Mouse (Mus musculus) frontal cortex, adult (tissue): ENCODE data around the gene Gm47289.

ENCODE experiments used
- ATAC-seq: cut with Nextera tagmentation; 2 replicates; pipeline ENCODE4 v1.9.2; 2017; ENCODE audit warnings: mild to moderate bottlenecking, moderate library complexity, mixed read lengths; ENCODE audit not compliant: low TSS enrichment

Gm47289 gene

GRCm38 (mm10) chr9:119158861-119159260, at the start of gene Gm47289:
TSS of gene Gm47289 (plus strand) at chr9:119159161.
- ATAC-seq, result no peak

GRCm38 (mm10) chr9:119109685-119110353, 49.1 kb upstream of the Gm47289 start:
- ATAC-seq, result no peak

- ATAC-seq, result no peak
Measured at GRCm38 (mm10) chr9:119110640-119111039, 48.3 kb upstream of the Gm47289 start.

- no peak for ATAC-seq
Measured at GRCm38 (mm10) chr9:119114911-119115310, 44.0 kb upstream of the Gm47289 start.

GRCm38 (mm10) chr9:119119409-119120167, 39.4 kb upstream of the Gm47289 start:
- no peak for ATAC-seq

GRCm38 (mm10) chr9:119120168-119120560, 38.8 kb upstream of the Gm47289 start:
- no peak for ATAC-seq

GRCm38 (mm10) chr9:119122596-119123369, 36.2 kb upstream of the Gm47289 start:
- peak; percentile 31; the same call in 1 of the 2 replicates for ATAC-seq

- ATAC-seq, result no peak
Measured at GRCm38 (mm10) chr9:119128436-119129181, 30.4 kb upstream of the Gm47289 start.

GRCm38 (mm10) chr9:119130692-119131091, 28.3 kb upstream of the Gm47289 start:
- no peak for ATAC-seq

GRCm38 (mm10) chr9:119138836-119139235, 20.1 kb upstream of the Gm47289 start:
- ATAC-seq, result no peak

- no peak for ATAC-seq
Measured at GRCm38 (mm10) chr9:119142066-119142465, 16.9 kb upstream of the Gm47289 start.

GRCm38 (mm10) chr9:119143372-119143771, 15.6 kb upstream of the Gm47289 start:
- ATAC-seq, result no peak

GRCm38 (mm10) chr9:119144696-119145095, 14.3 kb upstream of the Gm47289 start:
- ATAC-seq, result no peak

GRCm38 (mm10) chr9:119145137-119145536, 13.8 kb upstream of the Gm47289 start:
- no peak for ATAC-seq

- ATAC-seq, result no peak
Measured at GRCm38 (mm10) chr9:119145638-119146037, 13.3 kb upstream of the Gm47289 start.

- no peak for ATAC-seq
Measured at GRCm38 (mm10) chr9:119146098-119146770, 12.7 kb upstream of the Gm47289 start.

GRCm38 (mm10) chr9:119149601-119150000, 9.4 kb upstream of the Gm47289 start:
- no peak for ATAC-seq

GRCm38 (mm10) chr9:119151751-119152150, 7.2 kb upstream of the Gm47289 start:
- ATAC-seq, result no peak

- no peak for ATAC-seq
Measured at GRCm38 (mm10) chr9:119155416-119155815, 3.5 kb upstream of the Gm47289 start.

- no peak for ATAC-seq
Measured at GRCm38 (mm10) chr9:119155826-119156225, 3.1 kb upstream of the Gm47289 start.
